Mouse (Mus musculus) skeletal muscle tissue, adult 2 months (tissue): ENCODE measurements around the gene Racgap1.
A peak's percentile ranks its signal among the peaks of the same experiment; 100 is the strongest.

Experiments
- DNase-seq: peaks from one replicate; pipeline ENCODE4 v3.0.0-alpha.2; 2012; ENCODE audit warnings: low read depth, low spot score

Racgap1 gene

DNA sequence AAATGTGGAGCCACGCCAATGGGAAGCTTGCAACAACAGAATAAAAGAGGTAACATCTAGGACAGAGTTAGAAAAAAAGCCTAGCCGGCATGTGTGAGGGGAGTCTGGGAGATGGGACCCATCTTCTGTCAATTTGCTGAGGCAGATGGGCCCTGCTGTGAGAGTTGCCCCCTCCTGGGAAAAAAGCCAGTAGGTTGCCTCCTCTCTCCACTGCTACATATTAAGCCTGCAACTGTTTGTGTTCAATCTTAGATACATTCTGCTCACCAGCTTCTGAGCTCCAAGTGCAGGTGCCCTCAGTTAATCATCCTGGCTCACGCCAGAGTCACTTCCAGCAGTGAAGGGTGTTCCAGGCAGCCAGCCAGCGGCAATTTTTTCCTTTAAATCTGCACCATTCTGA is 31.6 kb downstream of the Racgap1 start:
- DNase-seq, result no peak

DNA sequence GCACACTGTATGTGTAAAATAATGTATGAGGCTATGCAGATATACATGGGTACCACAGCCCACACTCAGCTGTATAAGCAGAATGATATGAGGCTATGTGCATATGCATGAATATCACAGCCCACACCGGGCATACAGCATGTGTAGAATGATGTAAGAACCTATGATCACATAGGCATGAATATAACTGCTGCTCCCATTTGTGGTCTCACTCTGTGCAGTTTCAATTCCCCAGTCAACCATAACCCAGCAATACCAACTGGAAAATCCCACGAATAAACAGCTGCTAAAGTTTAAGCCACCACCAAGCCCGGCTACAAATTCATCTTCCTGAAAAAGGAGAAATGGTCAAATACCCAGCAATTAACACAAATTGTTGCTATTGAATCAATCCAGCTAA is 32.9 kb downstream of the Racgap1 start:
- DNase-seq, result no peak

DNA sequence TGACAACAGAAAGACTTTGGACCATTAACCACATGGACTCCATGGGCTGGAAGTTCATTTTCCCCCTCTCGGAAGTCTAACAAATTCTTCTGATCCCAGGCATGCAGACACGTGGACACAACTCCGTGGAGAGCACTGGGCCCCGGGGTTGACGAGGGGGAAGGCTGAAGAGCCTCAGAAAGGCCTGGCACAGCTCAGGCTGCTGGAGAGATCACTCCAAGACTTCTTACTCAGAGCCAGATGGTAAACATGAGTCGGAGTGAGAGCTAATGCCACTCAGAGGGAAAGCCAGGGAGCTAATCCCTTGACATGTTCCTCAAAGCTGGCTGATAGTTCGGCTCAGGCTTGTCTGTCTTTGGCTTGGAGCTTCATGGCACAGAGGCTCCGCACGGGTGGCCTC is 36.2 kb downstream of the Racgap1 start:
- peak; percentile 4 for DNase-seq

DNA sequence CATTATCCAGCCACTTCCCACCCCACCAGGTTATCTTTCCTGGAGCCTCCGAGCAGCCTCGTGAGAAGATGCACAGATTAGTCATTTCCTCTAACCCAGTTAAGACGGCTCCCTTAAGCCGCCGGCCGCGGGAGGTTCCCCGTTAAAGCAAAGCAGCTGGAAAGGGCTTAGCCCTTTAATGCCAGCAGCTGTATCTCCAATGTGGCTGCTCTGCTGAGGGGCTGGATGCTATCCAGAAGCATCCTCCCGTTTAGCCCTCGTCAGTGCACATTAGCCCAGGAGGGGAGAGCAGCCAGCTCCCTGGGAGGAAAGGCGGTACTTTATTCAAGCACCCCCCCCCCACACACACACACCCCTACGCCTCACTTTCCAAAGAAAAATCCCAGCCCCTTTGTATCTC is 36.7 kb downstream of the Racgap1 start:
- DNase-seq, result peak; percentile 21

DNA sequence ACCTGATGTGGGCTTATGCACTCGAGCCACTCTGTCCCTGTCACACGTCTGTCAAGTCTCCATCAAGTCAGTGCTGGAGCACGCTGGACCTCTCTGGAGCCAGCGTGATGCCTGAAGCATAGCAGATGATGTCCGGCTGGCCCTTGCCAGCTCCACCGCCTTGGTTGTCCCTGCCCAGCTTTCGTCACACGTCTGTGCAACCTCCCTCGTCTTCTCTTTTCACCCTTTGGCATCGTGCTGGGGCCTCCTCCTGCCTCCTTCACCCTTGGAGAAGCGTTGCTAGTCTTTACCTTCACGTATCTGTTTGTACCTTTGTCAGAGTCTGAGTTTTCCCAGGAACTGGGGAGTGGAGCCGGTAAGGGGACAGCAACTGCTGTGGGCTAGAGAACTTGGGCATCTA is 37.2 kb downstream of the Racgap1 start:
- DNase-seq, result no peak

DNA sequence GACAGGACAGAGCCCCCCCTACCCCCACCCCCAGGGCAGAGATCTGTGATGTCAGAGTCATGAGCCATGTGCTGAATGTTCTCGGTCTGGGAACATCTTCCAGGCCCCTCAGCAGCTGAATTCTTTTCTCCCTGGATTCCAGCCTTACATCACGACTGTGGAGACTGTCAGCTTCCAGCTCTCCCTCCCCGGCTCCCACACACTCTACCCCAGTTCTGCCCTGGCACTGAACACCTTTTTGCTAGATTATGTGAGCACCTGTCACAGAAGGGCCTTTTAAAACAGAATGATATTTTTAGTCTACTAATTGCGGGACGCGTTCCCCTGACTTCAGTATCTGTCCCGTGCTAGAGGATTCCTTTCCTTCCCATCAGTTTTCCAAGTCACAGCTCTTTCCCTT is 39.9 kb downstream of the Racgap1 start:
- DNase-seq, result no peak

DNA sequence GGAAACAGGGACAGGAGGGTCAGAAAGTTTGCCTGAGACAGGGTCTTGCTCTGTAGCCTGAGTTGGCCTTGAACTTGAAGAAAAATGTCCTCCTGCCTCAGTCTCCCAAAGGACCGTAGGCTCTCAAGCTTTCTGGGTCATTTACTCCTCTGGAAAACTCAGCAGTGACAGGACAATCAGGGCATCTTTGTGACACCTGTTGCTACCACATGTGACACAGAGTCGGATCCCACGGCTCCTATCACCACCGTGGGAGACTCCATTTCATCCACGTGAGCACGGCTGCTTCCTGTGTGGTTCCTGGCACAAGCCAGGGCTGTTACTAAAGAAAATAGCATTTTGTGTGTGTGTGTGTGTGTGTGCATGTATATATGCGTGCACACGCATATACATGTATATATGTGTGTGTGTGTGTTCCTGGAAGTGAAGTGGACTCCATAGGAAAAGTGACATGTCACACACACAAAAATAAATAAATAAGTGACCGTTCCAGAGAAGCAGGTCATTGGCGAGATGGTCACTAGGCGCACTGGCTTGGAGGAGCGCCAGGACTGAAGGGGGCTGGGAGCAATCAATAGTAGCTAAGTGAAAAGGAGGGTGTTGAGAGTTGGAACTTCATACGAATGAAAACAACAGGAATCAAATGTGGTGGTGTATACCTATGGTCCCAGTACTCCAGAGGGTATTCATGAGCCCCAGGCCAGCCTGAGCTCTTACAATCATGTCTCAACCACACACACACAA is 42.9 kb downstream of the Racgap1 start:
- no peak for DNase-seq

DNA sequence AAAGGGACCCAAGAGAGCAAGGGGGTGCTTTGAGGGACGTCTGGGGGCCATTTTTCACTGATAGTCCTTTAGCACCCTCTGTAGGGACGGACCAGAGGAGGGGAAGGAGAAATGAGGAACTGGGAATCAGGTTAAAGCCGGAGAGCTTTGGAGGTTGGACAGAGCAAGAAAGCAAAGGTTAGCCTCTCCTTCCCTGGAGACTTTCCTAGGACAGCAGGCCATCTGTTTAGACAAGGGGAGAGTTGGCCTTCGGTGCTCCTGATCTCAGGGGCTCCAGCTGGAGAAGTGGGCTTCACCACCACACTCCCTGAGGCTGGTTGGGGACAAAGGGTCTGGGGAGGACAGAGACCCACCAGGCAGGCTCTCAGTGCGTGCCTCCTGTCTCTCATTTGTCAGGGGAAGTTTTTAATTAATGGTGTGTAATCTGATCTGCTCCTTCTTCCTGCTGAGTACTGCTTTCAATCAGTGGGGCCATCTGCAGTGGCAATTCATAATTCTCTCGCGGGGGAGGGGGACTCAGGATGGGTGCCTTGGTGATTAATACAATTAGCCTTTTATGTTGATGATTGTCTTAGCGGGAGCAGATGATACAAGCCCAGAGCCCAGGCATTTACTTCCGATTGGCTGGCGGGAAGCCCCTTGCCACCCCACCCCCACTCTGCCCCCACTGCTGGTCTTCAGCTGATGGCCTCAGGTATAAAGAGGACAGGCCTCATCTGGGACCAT is 43.9 kb downstream of the Racgap1 start:
- DNase-seq, result no peak

DNA sequence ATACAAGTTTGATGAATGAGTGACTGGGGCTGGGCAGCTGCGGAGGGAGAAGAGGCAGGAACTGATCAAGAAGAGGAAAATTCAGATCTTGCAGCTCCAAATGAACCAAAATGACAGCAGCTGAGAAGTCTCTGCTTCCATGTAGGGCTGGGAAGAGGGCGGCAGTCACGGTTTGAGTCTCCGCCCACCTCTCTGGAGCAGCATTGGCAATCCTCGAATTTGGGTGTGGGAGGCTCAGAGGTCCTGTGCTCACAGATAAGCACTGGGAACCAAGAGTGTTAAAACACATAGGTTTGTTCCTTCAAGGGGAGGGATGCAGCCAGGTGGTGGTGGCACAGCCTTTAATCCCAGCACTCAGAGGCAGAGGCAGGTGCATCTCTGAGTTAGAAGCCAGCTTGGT is 44.9 kb downstream of the Racgap1 start:
- no peak for DNase-seq

DNA sequence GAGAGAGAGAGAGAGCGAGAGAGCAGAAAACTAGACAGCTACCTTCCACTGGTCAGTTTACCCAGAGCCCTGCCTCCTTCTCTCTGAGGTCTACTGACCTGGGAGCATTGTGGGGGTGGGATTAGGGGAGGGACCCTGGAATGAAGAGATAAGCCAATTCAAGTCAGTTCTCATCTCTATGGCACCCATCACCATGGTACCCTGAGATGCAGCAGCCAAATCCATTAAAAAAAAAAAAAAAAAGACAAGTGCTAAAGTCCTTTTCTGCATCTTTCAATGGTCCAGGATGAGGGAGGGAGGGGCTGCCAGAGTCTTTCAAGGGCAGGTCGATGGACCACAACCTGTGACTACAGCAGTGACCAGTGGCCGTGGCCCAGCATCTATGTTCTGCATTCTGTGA is 45.9 kb downstream of the Racgap1 start:
- no peak for DNase-seq

DNA sequence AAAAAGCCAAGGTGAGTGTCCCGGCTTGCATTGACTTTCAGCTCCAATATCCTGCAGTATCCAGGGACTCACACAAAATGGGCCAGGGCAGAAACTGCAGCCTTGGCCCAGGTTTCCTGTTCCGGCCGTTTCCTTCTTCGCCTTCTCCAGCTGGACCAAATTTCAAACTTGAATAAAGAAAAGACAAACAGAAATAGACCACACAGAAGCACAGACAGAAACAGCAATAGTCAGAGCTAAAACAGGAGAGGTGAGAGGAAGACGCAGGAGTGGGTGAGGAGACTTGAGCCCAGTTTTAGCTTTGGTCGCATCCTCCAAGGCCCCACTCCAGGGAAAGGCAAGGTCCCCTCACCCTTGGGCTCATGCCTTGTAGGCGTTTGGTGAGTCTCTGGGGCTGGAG is 48.2 kb downstream of the Racgap1 start:
- DNase-seq, result no peak

DNA sequence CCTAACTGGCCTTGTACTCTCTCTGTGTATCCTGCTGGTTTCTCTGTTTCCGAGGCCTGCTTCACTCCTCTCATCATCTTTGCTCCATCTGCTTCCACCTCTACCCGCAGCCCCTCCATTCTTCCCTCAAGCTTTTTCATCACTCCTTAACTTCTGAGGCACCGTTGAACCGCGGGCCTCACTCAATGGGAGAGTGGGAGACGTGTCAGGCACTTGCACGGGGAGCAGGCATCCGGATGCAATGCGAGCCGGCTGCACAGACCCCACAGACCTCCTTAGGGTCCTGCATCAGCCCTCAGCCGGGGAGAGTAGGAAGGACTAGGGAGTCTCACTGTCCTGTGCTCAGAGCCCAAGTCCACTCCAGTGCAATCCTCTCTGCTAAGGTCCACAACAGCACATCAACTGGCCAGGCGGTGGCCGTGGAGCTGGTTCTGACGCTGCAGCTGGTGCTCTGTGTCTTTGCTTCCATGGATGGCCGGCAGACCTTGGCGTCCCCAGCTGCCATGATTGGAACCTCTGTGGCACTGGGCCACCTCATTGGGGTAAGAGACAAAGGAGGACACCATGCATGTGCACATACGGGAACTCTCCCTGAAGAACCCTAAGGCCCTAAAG is 49.1 kb downstream of the Racgap1 start:
- DNase-seq, result no peak

DNA sequence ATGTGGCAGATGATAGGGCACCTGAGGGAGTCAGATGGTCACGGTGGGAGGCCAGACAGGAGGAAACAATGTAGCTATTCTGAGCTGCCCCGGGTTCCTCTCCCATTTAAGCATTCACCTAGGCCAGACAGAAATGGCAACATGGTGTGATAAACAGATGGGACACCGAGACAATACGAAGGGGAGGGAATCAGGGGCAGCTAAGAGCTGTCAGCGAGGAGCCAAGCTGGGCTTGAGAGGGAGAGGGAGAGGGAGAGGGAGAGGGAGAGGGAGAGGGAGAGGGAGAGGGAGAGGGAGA is 49.7 kb downstream of the Racgap1 start:
- no peak for DNase-seq

DNA sequence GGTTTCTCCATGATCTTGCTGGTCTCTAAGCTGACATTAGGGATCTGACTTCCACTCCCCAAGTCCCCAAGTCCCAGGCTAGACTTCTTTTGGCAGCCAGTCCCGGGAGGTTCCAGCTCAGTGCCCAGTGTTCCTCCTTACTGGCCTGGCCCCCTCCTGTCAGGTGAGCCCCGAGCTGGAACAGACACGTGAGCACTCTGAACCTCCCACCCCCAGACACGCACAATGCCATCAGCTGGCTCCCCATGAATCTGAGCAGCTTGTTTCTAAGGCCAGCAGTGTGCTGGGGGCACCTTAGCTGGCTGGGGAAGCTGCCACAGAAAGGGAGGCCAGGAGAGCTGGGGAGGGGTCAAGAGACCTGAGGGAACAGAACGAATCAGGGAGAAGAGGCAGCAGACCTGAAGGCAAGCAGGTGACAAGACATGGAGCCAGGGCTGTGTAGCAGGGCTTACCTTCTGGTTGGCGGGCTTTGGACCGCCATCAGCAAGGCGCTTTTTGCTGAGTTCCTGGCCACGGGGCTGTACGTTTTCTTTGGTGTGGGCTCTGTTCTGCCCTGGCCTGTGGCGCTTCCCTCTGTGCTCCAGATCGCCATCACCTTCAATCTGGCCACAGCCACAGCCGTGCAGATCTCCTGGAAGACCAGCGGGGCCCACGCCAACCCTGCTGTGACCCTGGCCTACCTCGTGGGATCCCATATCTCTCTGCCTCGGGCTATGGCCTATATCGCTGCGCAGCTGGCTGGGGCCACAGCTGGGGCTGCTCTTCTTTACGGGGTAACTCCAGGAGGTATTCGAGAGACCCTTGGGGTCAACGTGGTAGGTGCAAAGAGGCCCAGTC is 50.3 kb downstream of the Racgap1 start, which contains the start of gene Aqp6:
Aqp6 (plus strand) TSS at position 415 of the 837 bp plus-strand sequence.
- no peak for DNase-seq

DNA sequence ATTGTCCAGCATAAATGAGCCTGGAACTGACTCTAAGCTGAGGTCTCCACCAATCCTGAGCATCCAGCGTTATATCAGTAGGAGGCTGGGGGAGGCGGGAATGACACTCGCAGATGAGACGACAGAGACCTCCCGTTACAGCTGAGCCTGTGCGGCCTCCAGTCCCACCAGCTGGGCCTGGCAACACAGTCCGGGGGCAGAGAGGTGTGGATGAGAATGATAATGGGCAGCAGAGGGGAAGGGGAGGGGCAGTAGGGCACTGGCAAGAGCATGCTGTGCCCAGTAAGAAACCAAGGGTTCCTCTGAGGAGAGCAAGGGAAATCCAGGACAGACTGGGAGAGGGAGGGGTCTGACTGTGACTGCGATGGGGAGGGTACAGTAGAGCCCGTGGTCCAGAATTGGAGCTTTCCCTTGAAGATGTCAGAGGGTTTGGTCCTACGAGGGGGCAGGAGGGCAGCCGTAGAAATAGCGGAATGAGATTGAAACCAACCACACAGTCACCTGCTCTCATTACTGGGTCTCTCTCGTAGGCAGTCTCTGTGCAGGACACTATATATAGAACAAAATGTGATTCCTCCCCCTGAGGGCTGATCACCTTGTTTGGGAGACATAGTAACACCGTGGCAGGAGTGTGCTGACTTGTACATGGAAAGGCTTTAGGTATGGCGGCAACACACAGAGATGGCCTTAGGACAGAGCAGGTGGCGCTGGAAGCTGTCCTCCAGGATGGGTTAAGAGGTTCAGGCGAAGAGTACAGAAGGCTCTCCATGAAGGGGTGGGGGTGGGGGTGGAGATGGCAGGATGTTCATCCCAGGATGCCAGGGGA is 52.0 kb downstream of the Racgap1 start:
- DNase-seq, result no peak

DNA sequence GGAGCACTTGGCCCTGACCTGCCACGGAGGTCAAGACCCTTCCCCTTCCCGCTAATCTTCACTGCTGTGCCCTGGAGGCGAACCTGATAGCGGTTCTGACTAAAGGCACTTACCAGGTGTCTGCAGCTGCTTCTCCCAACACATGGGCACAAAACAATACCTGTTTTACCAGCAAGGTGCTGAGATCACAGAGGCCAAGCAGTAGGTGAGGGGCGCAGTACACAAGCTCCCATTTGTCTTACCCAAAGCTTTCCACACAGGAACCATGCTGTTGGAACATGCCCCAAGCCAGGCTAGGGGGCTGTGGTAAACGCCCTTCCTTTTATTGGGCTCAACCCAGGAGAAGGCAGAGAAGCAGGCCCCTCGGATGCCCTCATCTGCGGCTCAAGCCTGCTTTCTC is 53.9 kb downstream of the Racgap1 start:
- DNase-seq, result no peak

DNA sequence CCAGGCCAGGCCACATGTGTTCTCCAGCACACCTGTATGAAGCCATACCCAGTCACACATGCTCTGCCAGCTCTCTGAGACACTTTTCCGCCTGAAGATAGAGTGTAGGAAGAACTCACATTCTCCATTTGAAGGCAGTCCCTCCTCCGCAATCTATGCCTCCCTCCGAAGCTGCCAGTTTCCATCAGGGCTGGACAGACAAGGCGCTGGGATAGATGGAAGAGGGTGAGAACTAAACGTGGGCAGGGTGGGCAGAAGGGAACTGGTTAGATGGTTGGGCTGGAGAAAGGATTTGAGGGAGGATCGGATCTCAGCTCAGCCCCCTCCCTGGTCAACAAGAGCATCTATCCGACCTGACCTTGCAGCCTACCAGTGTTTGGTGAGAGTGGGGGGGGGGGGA is 54.6 kb downstream of the Racgap1 start:
- DNase-seq, result no peak

DNA sequence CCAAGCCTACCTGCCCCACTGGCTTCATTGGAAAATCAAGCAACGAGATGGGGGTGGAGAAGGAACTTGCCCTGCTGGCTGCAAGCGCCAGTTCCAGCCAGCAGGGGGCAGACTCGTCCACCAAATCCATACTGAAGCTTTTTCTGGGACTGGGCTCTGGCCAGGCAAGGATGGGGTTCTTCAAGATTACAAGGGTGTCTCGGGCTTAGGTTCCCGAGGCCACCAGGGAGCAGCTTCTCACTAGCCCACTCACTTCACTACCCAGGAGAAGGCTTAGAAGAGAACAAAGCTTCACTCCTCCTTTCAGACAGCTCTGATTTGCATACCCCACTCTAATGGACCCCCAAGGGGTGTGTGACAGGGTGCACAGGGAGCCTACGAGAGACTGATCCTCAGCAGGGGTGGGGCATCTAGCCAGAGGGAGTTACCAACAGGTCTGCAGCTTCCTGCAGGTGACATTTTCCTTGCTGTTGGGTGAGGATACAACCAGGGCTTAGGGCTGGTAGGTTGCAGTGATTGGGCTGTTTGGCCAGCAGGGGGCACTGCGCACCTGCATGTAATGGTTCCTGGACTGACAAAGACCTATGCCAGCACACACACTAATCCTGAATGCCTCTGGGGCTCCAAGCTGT is 55.3 kb downstream of the Racgap1 start:
- DNase-seq, result peak; percentile 78

DNA sequence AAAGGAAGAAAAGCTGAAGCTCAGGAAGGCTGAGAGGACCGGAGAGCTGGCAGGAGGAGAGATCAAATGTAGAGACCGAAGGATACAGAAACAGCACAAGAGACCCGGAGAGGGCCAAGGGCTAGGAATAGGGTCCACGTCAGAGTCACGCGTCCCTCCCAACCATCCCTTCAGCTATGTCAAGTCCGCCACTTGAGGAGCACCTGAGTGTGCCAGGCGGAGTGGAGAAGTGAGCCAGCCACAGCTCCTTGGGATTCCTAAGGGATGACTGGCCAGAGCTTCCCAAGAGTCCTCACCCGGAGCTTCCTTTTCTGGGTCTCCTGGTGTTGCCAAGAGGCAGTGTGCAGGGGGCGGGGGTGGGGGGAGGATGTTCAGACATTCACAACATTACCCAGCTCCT is 56.5 kb downstream of the Racgap1 start:
- DNase-seq, result no peak

DNA sequence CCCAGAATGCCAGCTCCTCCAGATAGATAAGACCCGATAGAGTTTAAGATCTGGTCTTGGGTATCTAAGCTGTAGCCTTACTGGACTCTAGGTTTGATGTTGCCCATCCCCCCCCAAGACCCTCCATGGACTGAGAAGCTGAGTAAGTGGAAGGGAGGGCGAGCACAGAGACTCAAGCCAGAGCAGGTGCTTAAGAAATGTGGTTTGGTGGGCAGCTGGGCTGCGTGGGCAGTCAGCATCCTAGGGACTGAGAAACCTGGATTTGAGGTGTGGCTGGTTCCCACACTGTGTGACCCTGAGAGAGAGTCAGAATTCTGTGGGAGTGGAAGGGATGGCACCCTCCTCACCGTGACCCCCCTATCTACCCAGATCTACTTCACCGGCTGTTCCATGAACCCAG is 58.6 kb downstream of the Racgap1 start:
- no peak for DNase-seq

DNA sequence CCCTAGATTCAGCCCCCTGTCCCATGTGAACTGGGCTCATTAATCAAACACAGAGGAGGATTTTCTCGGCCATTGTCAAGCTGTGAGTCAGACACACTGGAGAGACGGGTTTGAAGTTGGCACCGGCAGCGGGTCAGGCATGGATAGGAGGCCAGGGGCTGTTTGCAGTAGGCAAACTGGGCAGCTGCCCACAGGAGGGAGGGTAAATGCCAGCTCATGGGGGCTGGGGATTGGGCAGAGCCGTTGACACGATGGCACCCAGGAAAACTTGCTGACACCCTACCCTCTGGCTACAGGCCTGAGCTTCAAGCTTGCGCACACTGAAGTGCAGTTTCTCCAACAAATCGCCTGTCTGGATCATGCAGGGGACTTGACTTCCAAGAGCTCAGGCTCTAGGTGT is 59.3 kb downstream of the Racgap1 start:
- no peak for DNase-seq
